Mouse (Mus musculus) naive thymus-derived CD4-positive, alpha-beta T cell, adult 2 months (primary cell): ENCODE results near the gene Pgpep1.

Experiments
- DNase-seq: peaks from one replicate; pipeline ENCODE4 v3.0.0-alpha.2; 2011; ENCODE audit warnings: low read depth

Gene Pgpep1

GRCm38 (mm10) chr8:70658897-70659603 lies 1.1 kb downstream of the Pgpep1 start:
- DNase-seq = peak; percentile 25

- DNase-seq = no peak
Observed at GRCm38 (mm10) chr8:70657739-70658138, 2.4 kb downstream of the Pgpep1 start.

- DNase-seq = no peak
Observed at GRCm38 (mm10) chr8:70657214-70657613, 3.0 kb downstream of the Pgpep1 start.

GRCm38 (mm10) chr8:70656193-70656790 lies 3.9 kb downstream of the Pgpep1 start:
- DNase-seq = no peak

GRCm38 (mm10) chr8:70655469-70655868 lies 4.7 kb downstream of the Pgpep1 start:
- no peak for DNase-seq

- no peak for DNase-seq
Observed at GRCm38 (mm10) chr8:70654121-70654520, 6.1 kb downstream of the Pgpep1 start.

- peak; percentile 85 for DNase-seq
Observed at GRCm38 (mm10) chr8:70653226-70653625, 7.0 kb downstream of the Pgpep1 start.

GRCm38 (mm10) chr8:70650351-70650750 lies 9.8 kb downstream of the Pgpep1 start:
- no peak for DNase-seq

- no peak for DNase-seq
Observed at GRCm38 (mm10) chr8:70649324-70649723, 10.9 kb downstream of the Pgpep1 start.

GRCm38 (mm10) chr8:70648921-70649320 lies 11.3 kb downstream of the Pgpep1 start:
- no peak for DNase-seq

- no peak for DNase-seq
Observed at GRCm38 (mm10) chr8:70648164-70648442, 12.1 kb downstream of the Pgpep1 start.

GRCm38 (mm10) chr8:70647343-70648163 lies 12.6 kb downstream of the Pgpep1 start:
- DNase-seq = no peak

- DNase-seq = no peak
Observed at GRCm38 (mm10) chr8:70646775-70647174, 13.4 kb downstream of the Pgpep1 start.

- DNase-seq = no peak
Observed at GRCm38 (mm10) chr8:70646369-70646768, 13.8 kb downstream of the Pgpep1 start.

- no peak for DNase-seq
Observed at GRCm38 (mm10) chr8:70645501-70646224, 14.5 kb downstream of the Pgpep1 start.

- peak; percentile 54 for DNase-seq
Observed at GRCm38 (mm10) chr8:70644065-70644464, 16.1 kb downstream of the Pgpep1 start.

- DNase-seq = no peak
Observed at GRCm38 (mm10) chr8:70643019-70643418, 17.2 kb downstream of the Pgpep1 start.

- no peak for DNase-seq
Observed at GRCm38 (mm10) chr8:70638752-70639151, 21.4 kb downstream of the Pgpep1 start.

GRCm38 (mm10) chr8:70636838-70637237 lies 23.4 kb downstream of the Pgpep1 start:
- no peak for DNase-seq

- DNase-seq = no peak
Observed at GRCm38 (mm10) chr8:70635527-70635926, 24.7 kb downstream of the Pgpep1 start.

GRCm38 (mm10) chr8:70634066-70634465 lies 26.1 kb downstream of the Pgpep1 start:
- no peak for DNase-seq

- DNase-seq = no peak
Observed at GRCm38 (mm10) chr8:70632346-70632892, 27.8 kb downstream of the Pgpep1 start, which contains the start of gene Gdf15. Gene Gdf15, minus strand, starts transcription at chr8:70632456.
